Mouse (Mus musculus) kidney, adult 2 months (tissue): ENCODE measurements around the gene Usp10. TPM values are rescaled to one million over a fixed set of nuclear protein-coding genes. Genes with fewer than 3 reads are reported as not detected.
A peak's percentile ranks its signal among the peaks of the same experiment; 100 is the strongest.

Experiments
- DNase-seq: peaks from one replicate; pipeline ENCODE4 v3.0.0; 2021
- H3K27ac ChIP-seq: fragments of 200-500 bp; 2 replicates; pipeline ENCODE4 v1.5.1; 2012; ENCODE audit warnings: low read depth, low read length, control low read depth, inconsistent platforms; ENCODE audit not compliant: insufficient read depth
- H3K27me3 ChIP-seq: fragments of 200-500 bp; replicated peaks from 2 replicates; pipeline ENCODE4 v1.6.1; 2012; ENCODE audit warnings: mild to moderate bottlenecking, moderate library complexity, low read length, inconsistent platforms; ENCODE audit not compliant: control insufficient read depth, insufficient read depth
- H3K36me3 ChIP-seq: fragments of 200-500 bp; 2 replicates; pipeline ENCODE4 v1.6.1; 2012; ENCODE audit warnings: mild to moderate bottlenecking, moderate library complexity, low read length, inconsistent platforms; ENCODE audit not compliant: control insufficient read depth, insufficient read depth
- H3K4me1 ChIP-seq: fragments of 200-500 bp; 2 replicates; pipeline ENCODE4 v1.6.1; 2011; ENCODE audit warnings: low read length; ENCODE audit not compliant: control insufficient read depth, insufficient read depth
- H3K4me3 ChIP-seq: fragments of 200-500 bp; 2 replicates; pipeline ENCODE4 v1.5.1; 2011; ENCODE audit warnings: mild to moderate bottlenecking, low read depth, low read length, control low read depth; ENCODE audit not compliant: insufficient read depth
- CTCF ChIP-seq: fragments of 200-500 bp; conservative IDR thresholded peaks from 2 replicates; pipeline ENCODE4 v1.5.1; 2011; ENCODE audit warnings: low read depth, mild to moderate bottlenecking, control low read depth, low read length, moderate library complexity, mixed read lengths; ENCODE audit not compliant: insufficient read depth, insufficient read length
- POLR2A ChIP-seq: fragments of 200-500 bp; IDR thresholded peaks from one replicate; pipeline ENCODE4 v1.6.1; 2011; ENCODE audit warnings: low read depth, low read length, control low read depth
- WGBS: fragments of 180-500 bp; shearing (Covaris S2); methylation state at CpG from one replicate; pipeline ENCODE4 v1.1.7; 2018; 5-methylcytosine and 5-hydroxymethylcytosine counted together
- polyA plus RNA-seq: library from polyadenylated mRNA; depleted of rRNA; stranded (reverse); fragments of >200 nt; gene quantifications from 2 replicates; pipeline ENCODE4 v1.2.3, GENCODE M21; 2012

Gene Usp10
- polyA plus RNA-seq, 1 experiment, result 135 TPM

DNA sequence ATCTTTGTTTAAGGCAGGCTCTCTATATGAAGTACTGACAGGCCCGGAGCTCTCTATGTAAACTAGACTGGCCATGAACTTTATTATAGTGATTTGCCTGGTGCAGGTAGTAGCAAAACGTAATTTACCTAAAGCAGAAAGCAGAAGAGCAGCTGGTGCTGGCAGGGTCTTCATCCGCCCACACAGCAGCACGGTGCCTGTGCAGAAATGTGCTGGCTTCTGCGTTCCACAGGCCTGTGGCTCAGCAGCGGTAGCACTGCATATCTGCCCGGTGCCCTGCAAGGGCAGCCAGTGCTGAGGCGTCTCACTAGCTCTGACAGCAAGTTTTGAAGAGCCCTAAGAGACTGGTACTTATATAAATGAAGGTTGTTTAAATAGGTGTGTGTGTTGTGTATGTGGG, 45.2 kb downstream of the Usp10 start:
- Histone ChIP-seq H3K36me3 (peaks cover 10% of the 10 kb centered on the region), H3K4me1 (no peaks in the 10 kb centered on the region; the same call in 1 of the 2 replicates), H3K27ac (no peak overlapping the region), H3K4me3 (no peak overlapping the region), H3K27me3 (no peaks in the 10 kb centered on the region)
- WGBS, result 91% methylated on average over 8 of the region's 8 CpGs
- DNase-seq, result no peak
- TF ChIP-seq CTCF (no peak), POLR2A (no peak)

DNA sequence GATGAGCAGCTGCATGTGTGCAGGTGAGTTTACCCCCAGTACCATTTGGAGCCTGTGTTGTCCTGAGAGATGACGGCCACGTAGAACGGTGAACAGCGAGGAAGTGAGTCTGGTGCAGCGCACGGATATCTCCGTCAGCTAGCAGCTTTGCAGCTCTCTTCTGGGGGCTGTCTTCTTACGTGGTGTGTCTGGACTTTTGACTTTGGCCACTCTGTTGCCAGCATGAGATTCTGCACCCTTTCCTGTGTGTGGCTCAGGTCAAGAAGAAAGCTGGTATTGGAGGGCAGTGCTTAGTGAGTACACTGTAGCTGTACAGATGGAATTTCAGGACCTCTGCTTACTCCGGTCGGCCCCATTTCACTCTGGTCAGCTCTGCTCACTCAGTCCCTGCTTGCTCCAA, 47.9 kb downstream of the Usp10 start:
- no peaks in the 10 kb centered on the region; the same call in 1 of the 2 replicates for H3K4me1 ChIP-seq
- peaks cover 8% of the 10 kb centered on the region for H3K36me3 ChIP-seq
- no peak for TF ChIP-seq CTCF
- TF ChIP-seq POLR2A, result no peak
- H3K27me3 ChIP-seq, result no peaks in the 10 kb centered on the region
- peak; percentile 74 for DNase-seq
- WGBS, result 66% methylated on average over 10 of the region's 10 CpGs
- no peak overlapping the region for H3K27ac ChIP-seq
- H3K4me3 ChIP-seq, result no peak overlapping the region

- no peaks in the 10 kb centered on the region for H3K27me3 ChIP-seq
- no peak overlapping the region for H3K27ac ChIP-seq
- 74% methylated on average over 5 of the region's 5 CpGs for WGBS
- H3K4me3 ChIP-seq, result no peak overlapping the region
- H3K36me3 ChIP-seq, result peaks cover 4% of the 10 kb centered on the region; the same call in 1 of the 2 replicates
- DNase-seq, result no peak
- TF ChIP-seq POLR2A, result no peak
- no peak for TF ChIP-seq CTCF
- no peaks in the 10 kb centered on the region; the same call in 1 of the 2 replicates for H3K4me1 ChIP-seq
These were observed 50.5 kb downstream of the Usp10 start for GRCm38 (mm10) chr8:119960531-119961104.

DNA sequence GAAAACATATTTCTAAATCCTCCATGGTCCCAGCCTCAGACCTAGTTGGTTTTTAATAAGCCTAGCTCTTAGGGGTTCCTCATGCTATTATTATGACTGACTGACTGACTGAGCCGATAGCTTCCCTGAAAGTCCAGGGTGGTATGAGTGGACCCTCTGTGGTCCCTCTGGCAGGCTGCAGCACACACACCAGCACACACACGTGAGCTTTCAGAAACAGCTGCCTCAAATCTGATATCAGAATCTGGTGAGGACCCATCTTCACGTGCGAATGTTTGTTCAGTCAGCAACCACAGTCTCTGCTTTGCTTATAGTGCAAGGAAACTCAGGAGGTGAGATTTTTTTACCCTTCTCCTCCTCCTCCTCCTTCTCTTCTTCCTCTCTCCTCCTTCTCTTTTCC, 54.7 kb downstream of the Usp10 start:
- no peak overlapping the region for H3K27ac ChIP-seq
- 73% methylated on average over 4 of the region's 4 CpGs for WGBS
- no peak for DNase-seq
- H3K4me3 ChIP-seq, result no peak overlapping the region
- H3K36me3 ChIP-seq, result no peaks in the 10 kb centered on the region
- H3K27me3 ChIP-seq, result no peaks in the 10 kb centered on the region
- no peaks in the 10 kb centered on the region for H3K4me1 ChIP-seq
- no peak for TF ChIP-seq POLR2A
- no peak for TF ChIP-seq CTCF

GRCm38 (mm10) chr8:119967435-119967834, 57.3 kb downstream of the Usp10 start:
- Histone ChIP-seq H3K27ac (no peak overlapping the region), H3K36me3 (no peaks in the 10 kb centered on the region), H3K27me3 (no peaks in the 10 kb centered on the region), H3K4me1 (no peaks in the 10 kb centered on the region), H3K4me3 (no peak overlapping the region)
- TF ChIP-seq POLR2A (no peak), CTCF (no peak; the same call in 1 of the 2 replicates)
- DNase-seq, result no peak
- 91% methylated on average over 9 of the region's 9 CpGs for WGBS

GRCm38 (mm10) chr8:119970169-119970568, 60.0 kb downstream of the Usp10 start:
- H3K27me3 ChIP-seq, result no peaks in the 10 kb centered on the region
- 80% methylated on average over 9 of the region's 9 CpGs for WGBS
- DNase-seq, result no peak
- TF ChIP-seq POLR2A, result no peak
- no peak for TF ChIP-seq CTCF
- H3K36me3 ChIP-seq, result no peaks in the 10 kb centered on the region
- H3K27ac ChIP-seq, result no peak overlapping the region
- no peak overlapping the region for H3K4me3 ChIP-seq
- no peaks in the 10 kb centered on the region for H3K4me1 ChIP-seq

DNA sequence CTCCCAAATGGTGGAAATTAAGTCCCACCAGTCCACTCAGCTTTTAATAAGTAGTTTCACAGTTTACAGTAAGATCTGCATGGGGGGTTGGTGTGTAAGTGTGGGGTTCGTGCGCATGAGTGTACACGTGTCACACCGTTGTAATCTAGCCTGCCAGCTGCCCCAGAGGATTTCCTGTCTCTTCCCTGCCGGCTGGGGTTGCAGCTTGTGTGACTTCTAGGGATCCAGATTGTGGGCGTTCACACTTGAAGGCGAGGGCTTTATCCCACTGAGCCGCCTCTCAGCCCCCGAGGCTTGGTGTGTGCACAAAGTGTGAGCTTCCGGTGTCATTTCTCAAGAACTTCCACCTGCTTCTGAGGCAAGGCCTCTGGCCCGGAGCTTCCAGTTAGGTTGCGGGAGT, 62.4 kb downstream of the Usp10 start:
- no peaks in the 10 kb centered on the region for H3K36me3 ChIP-seq
- 60% methylated on average over 12 of the region's 12 CpGs for WGBS
- no peak overlapping the region for H3K27ac ChIP-seq
- H3K4me3 ChIP-seq, result no peak overlapping the region
- TF ChIP-seq POLR2A (no peak), CTCF (no peak)
- no peaks in the 10 kb centered on the region for H3K4me1 ChIP-seq
- no peaks in the 10 kb centered on the region for H3K27me3 ChIP-seq
- no peak for DNase-seq
